Mouse (Mus musculus) kidney, postnatal 10 days (tissue): ENCODE data around the gene Hdac9.

Experiments
- DNase-seq: peaks from one replicate; pipeline ENCODE4 v3.0.0; 2021; ENCODE audit warnings: mixed read lengths

The Hdac9 gene

GRCm38 (mm10) chr12:34582522-34582921 is 334.4 kb downstream of the Hdac9 start:
- no peak for DNase-seq

- DNase-seq, result no peak
Observed at GRCm38 (mm10) chr12:34579220-34579619, 337.7 kb downstream of the Hdac9 start.

- DNase-seq, result no peak
Observed at GRCm38 (mm10) chr12:34571069-34571468, 345.8 kb downstream of the Hdac9 start.

GRCm38 (mm10) chr12:34569472-34569871 is 347.4 kb downstream of the Hdac9 start:
- no peak for DNase-seq

GRCm38 (mm10) chr12:34569052-34569451 is 347.8 kb downstream of the Hdac9 start:
- no peak for DNase-seq

GRCm38 (mm10) chr12:34562331-34562730 is 354.6 kb downstream of the Hdac9 start:
- no peak for DNase-seq

- DNase-seq, result no peak
Observed at GRCm38 (mm10) chr12:34559001-34559400, 357.9 kb downstream of the Hdac9 start.

GRCm38 (mm10) chr12:34554803-34555202 is 362.1 kb downstream of the Hdac9 start:
- no peak for DNase-seq

- no peak for DNase-seq
Observed at GRCm38 (mm10) chr12:34550268-34550667, 366.6 kb downstream of the Hdac9 start.

- no peak for DNase-seq
Observed at GRCm38 (mm10) chr12:34529165-34529545, 387.7 kb downstream of the Hdac9 start.

- DNase-seq, result peak; percentile 36
Observed at GRCm38 (mm10) chr12:34528201-34529164, 388.4 kb downstream of the Hdac9 start.

GRCm38 (mm10) chr12:34527761-34528160 is 389.1 kb downstream of the Hdac9 start:
- no peak for DNase-seq

GRCm38 (mm10) chr12:34521468-34521867 is 395.4 kb downstream of the Hdac9 start:
- no peak for DNase-seq

- no peak for DNase-seq
Observed at GRCm38 (mm10) chr12:34516769-34517562, 399.9 kb downstream of the Hdac9 start.

GRCm38 (mm10) chr12:34506345-34506744 is 410.6 kb downstream of the Hdac9 start:
- no peak for DNase-seq

GRCm38 (mm10) chr12:34498751-34499626 is 417.9 kb downstream of the Hdac9 start:
- DNase-seq, result peak; percentile 8

GRCm38 (mm10) chr12:34498331-34498730 is 418.6 kb downstream of the Hdac9 start:
- DNase-seq, result no peak

- DNase-seq, result no peak
Observed at GRCm38 (mm10) chr12:34497702-34498101, 419.2 kb downstream of the Hdac9 start.

GRCm38 (mm10) chr12:34495940-34496339 is 421.0 kb downstream of the Hdac9 start:
- peak; percentile 7 for DNase-seq

- no peak for DNase-seq
Observed at GRCm38 (mm10) chr12:34489629-34490028, 427.3 kb downstream of the Hdac9 start.

GRCm38 (mm10) chr12:34487666-34488065 is 429.2 kb downstream of the Hdac9 start:
- DNase-seq, result no peak

- DNase-seq, result no peak
Observed at GRCm38 (mm10) chr12:34487021-34487420, 429.9 kb downstream of the Hdac9 start.

- DNase-seq, result no peak
Observed at GRCm38 (mm10) chr12:34486016-34486415, 430.9 kb downstream of the Hdac9 start.
